Mouse (Mus musculus) hindbrain, embryonic 12.5 days (tissue): ENCODE results near the gene Fbxl22. TPM values are rescaled to one million over a fixed set of nuclear protein-coding genes. Genes with fewer than 3 reads are reported as not detected.
A peak's percentile ranks its signal among the peaks of the same experiment; 100 is the strongest.

Experiments
- ATAC-seq: fragments of 200-750 bp; cut with Nextera tagmentation; 2 replicates; pipeline ENCODE4 v1.8.0; 2017; ENCODE audit warnings: moderate TSS enrichment; ENCODE audit not compliant: low FRiP score
- H3K27ac ChIP-seq: fragments of 300-500 bp; sonication (generic); 2 replicates; pipeline ENCODE4 v1.5.1; 2016; ENCODE audit warnings: mild to moderate bottlenecking
- H3K27me3 ChIP-seq: fragments of 300-500 bp; sonication (generic); 2 replicates; pipeline ENCODE4 v1.6.1; 2016; ENCODE audit warnings: mild to moderate bottlenecking
- H3K36me3 ChIP-seq: fragments of 300-500 bp; sonication (generic); 2 replicates; pipeline ENCODE4 v1.6.1; 2016; ENCODE audit warnings: mild to moderate bottlenecking
- H3K4me1 ChIP-seq: fragments of 300-500 bp; sonication (generic); 2 replicates; pipeline ENCODE4 v1.6.1; 2016
- H3K4me2 ChIP-seq: fragments of 300-500 bp; sonication (generic); replicated peaks from 2 replicates; pipeline ENCODE4 v1.6.1; 2016; ENCODE audit warnings: mild to moderate bottlenecking
- H3K4me3 ChIP-seq: fragments of 300-500 bp; sonication (generic); 2 replicates; pipeline ENCODE4 v1.5.1; 2016; ENCODE audit warnings: mild to moderate bottlenecking
- H3K9ac ChIP-seq: fragments of 300-500 bp; sonication (generic); 2 replicates; pipeline ENCODE4 v1.6.1; 2016; ENCODE audit warnings: mild to moderate bottlenecking, moderate library complexity
- H3K9me3 ChIP-seq: fragments of 300-500 bp; sonication (generic); replicated peaks from 2 replicates; pipeline ENCODE4 v1.6.1; 2016; ENCODE audit warnings: mild to moderate bottlenecking
- WGBS: fragments of 180-500 bp; shearing (Covaris S2); methylation state at CpG from one replicate; pipeline ENCODE4 v1.1.7; 2016; 5-methylcytosine and 5-hydroxymethylcytosine counted together
- polyA plus RNA-seq: library from polyadenylated mRNA; unstranded; fragments of >200 nt; fragmentation: Nextera tagmentation; extraction: Ambion mirVana; gene quantifications from 2 replicates; pipeline ENCODE4 v1.2.1, GENCODE M21; 2016

Gene Fbxl22
- polyA plus RNA-seq, 1 experiment from 2014 or later: 1.9 TPM

- no peaks in the 10 kb centered on the region for H3K27me3 ChIP-seq
- H3K4me1 ChIP-seq: 0 out of 2 replicates have a peak, but pooled peaks cover 2% of the 10 kb centered on the region
- no peak overlapping the region for H3K9ac ChIP-seq
- no peak overlapping the region for H3K4me3 ChIP-seq
- no peak overlapping the region for H3K27ac ChIP-seq
- H3K36me3 ChIP-seq: peaks cover 62% of the 10 kb centered on the region
- H3K9me3 ChIP-seq: no peaks in the 10 kb centered on the region
- 90% methylated on average over 6 of the region's 6 CpGs for WGBS
- H3K4me2 ChIP-seq: no peak overlapping the region
- no peak for ATAC-seq
Measured at GRCm38 (mm10) chr9:66516296-66516940, 2.0 kb upstream of the Fbxl22 start.

- H3K36me3 ChIP-seq: peaks cover 58% of the 10 kb centered on the region
Measured at GRCm38 (mm10) chr9:66515680-66516210, 1.4 kb upstream of the Fbxl22 start.

GRCm38 (mm10) chr9:66515115-66515514 lies 722 bp upstream of the Fbxl22 start:
- Histone ChIP-seq H3K27me3 (no peaks in the 10 kb centered on the region), H3K36me3 (peaks cover 53% of the 10 kb centered on the region), H3K4me1 (peaks cover 11% of the 10 kb centered on the region), H3K9me3 (no peaks in the 10 kb centered on the region), H3K9ac (no peak overlapping the region), H3K4me2 (no peak overlapping the region), H3K27ac (no peak overlapping the region), H3K4me3 (no peak overlapping the region)
- WGBS: 92% methylated on average over 2 of the region's 2 CpGs
- ATAC-seq: no peak

More at GRCm38 (mm10) chr9:66515680-66516210, 1.4 kb upstream of the Fbxl22 start:
- no peaks in the 10 kb centered on the region for H3K27me3 ChIP-seq
- peaks cover 5% of the 10 kb centered on the region for H3K4me1 ChIP-seq
- H3K9ac ChIP-seq: no peak overlapping the region
- no peaks in the 10 kb centered on the region for H3K9me3 ChIP-seq
- H3K4me3 ChIP-seq: no peak overlapping the region
- H3K27ac ChIP-seq: no peak overlapping the region
- no peak for ATAC-seq
- H3K4me2 ChIP-seq: no peak overlapping the region
- 91% methylated on average over 10 of the region's 10 CpGs for WGBS

- Histone ChIP-seq H3K27me3 (no peaks in the 10 kb centered on the region), H3K9me3 (no peaks in the 10 kb centered on the region), H3K27ac (peak overlapping the region; percentile 94), H3K9ac (no peak overlapping the region), H3K4me1 (peaks cover 11% of the 10 kb centered on the region), H3K36me3 (peaks cover 55% of the 10 kb centered on the region), H3K4me2 (no peak overlapping the region), H3K4me3 (no peak overlapping the region)
- ATAC-seq: no peak
- WGBS: 88% methylated on average over 4 of the region's 4 CpGs
Measured at GRCm38 (mm10) chr9:66513661-66514255, 635 bp downstream of the Fbxl22 start.

GRCm38 (mm10) chr9:66513150-66513549 lies 1.2 kb downstream of the Fbxl22 start:
- Histone ChIP-seq H3K27me3 (no peaks in the 10 kb centered on the region), H3K4me1 (peaks cover 11% of the 10 kb centered on the region), H3K4me3 (no peak overlapping the region), H3K27ac (peak overlapping the region; percentile 94), H3K36me3 (peaks cover 54% of the 10 kb centered on the region), H3K4me2 (no peak overlapping the region), H3K9ac (no peak overlapping the region), H3K9me3 (no peaks in the 10 kb centered on the region)
- no peak for ATAC-seq

GRCm38 (mm10) chr9:66512351-66512671 lies 2.1 kb downstream of the Fbxl22 start:
- peak overlapping the region; percentile 49 for H3K4me3 ChIP-seq
- H3K27ac ChIP-seq: peak overlapping the region; percentile 94
- H3K27me3 ChIP-seq: no peaks in the 10 kb centered on the region
- WGBS: 0% methylated on average over 8 of the region's 8 CpGs
- H3K4me1 ChIP-seq: peaks cover 11% of the 10 kb centered on the region
- H3K4me2 ChIP-seq: peak overlapping the region; percentile 67
- H3K9ac ChIP-seq: peak overlapping the region; percentile 63
- ATAC-seq: peak; percentile 89
- peaks cover 53% of the 10 kb centered on the region for H3K36me3 ChIP-seq
- no peaks in the 10 kb centered on the region for H3K9me3 ChIP-seq

GRCm38 (mm10) chr9:66511580-66512350 lies 2.6 kb downstream of the Fbxl22 start:
- peak; percentile 89 for ATAC-seq
- Histone ChIP-seq H3K9ac (peak overlapping the region; percentile 63), H3K4me3 (peak overlapping the region; percentile 49), H3K36me3 (peaks cover 48% of the 10 kb centered on the region), H3K4me2 (peak overlapping the region; percentile 67), H3K4me1 (peaks cover 11% of the 10 kb centered on the region), H3K9me3 (no peaks in the 10 kb centered on the region), H3K27me3 (no peaks in the 10 kb centered on the region), H3K27ac (peak overlapping the region; percentile 94)
- under 1% methylated on average over 78 of the region's 78 CpGs for WGBS

- 7% methylated on average over 2 of the region's 2 CpGs for WGBS
- peak overlapping the region; percentile 94 for H3K27ac ChIP-seq
- H3K4me1 ChIP-seq: peaks cover 17% of the 10 kb centered on the region
- no peak for ATAC-seq
- H3K27me3 ChIP-seq: no peaks in the 10 kb centered on the region
- H3K9me3 ChIP-seq: no peaks in the 10 kb centered on the region
- H3K9ac ChIP-seq: peak overlapping the region; percentile 63
- H3K4me3 ChIP-seq: peak overlapping the region; percentile 49
- peak overlapping the region; percentile 67 for H3K4me2 ChIP-seq
- peaks cover 40% of the 10 kb centered on the region for H3K36me3 ChIP-seq
Measured at GRCm38 (mm10) chr9:66510944-66511343, 3.4 kb downstream of the Fbxl22 start.

GRCm38 (mm10) chr9:66510351-66510841 lies 4.0 kb downstream of the Fbxl22 start:
- ATAC-seq: no peak
- H3K36me3 ChIP-seq: peaks cover 38% of the 10 kb centered on the region
- H3K9me3 ChIP-seq: no peaks in the 10 kb centered on the region
- peak overlapping the region; percentile 67 for H3K4me2 ChIP-seq
- peak overlapping the region; percentile 94 for H3K27ac ChIP-seq
- 74% methylated on average over 7 of the region's 7 CpGs for WGBS
- no peak overlapping the region for H3K4me3 ChIP-seq
- peak overlapping the region; percentile 63; the same call in 1 of the 2 replicates for H3K9ac ChIP-seq
- H3K27me3 ChIP-seq: no peaks in the 10 kb centered on the region
- H3K4me1 ChIP-seq: peaks cover 21% of the 10 kb centered on the region

GRCm38 (mm10) chr9:66508890-66509399 lies 5.4 kb downstream of the Fbxl22 start:
- H3K36me3 ChIP-seq: peaks cover 42% of the 10 kb centered on the region

GRCm38 (mm10) chr9:66507684-66508083 lies 6.7 kb downstream of the Fbxl22 start:
- 74% methylated on average over 3 of the region's 3 CpGs for WGBS
- H3K36me3 ChIP-seq: peaks cover 41% of the 10 kb centered on the region
- no peaks in the 10 kb centered on the region for H3K27me3 ChIP-seq
- no peak overlapping the region for H3K4me3 ChIP-seq
- no peaks in the 10 kb centered on the region for H3K9me3 ChIP-seq
- H3K9ac ChIP-seq: no peak overlapping the region
- no peak for ATAC-seq
- peaks cover 31% of the 10 kb centered on the region for H3K4me1 ChIP-seq
- no peak overlapping the region for H3K27ac ChIP-seq
- no peak overlapping the region for H3K4me2 ChIP-seq

More at GRCm38 (mm10) chr9:66508890-66509399, 5.4 kb downstream of the Fbxl22 start:
- no peak overlapping the region for H3K4me2 ChIP-seq
- no peaks in the 10 kb centered on the region for H3K9me3 ChIP-seq
- H3K4me3 ChIP-seq: no peak overlapping the region
- WGBS: 75% methylated on average over 4 of the region's 4 CpGs
- H3K27me3 ChIP-seq: no peaks in the 10 kb centered on the region
- no peak for ATAC-seq
- H3K27ac ChIP-seq: no peak overlapping the region
- H3K9ac ChIP-seq: no peak overlapping the region
- H3K4me1 ChIP-seq: peaks cover 31% of the 10 kb centered on the region

- H3K36me3 ChIP-seq: peaks cover 53% of the 10 kb centered on the region
- H3K9ac ChIP-seq: no peak overlapping the region
- no peak overlapping the region for H3K4me3 ChIP-seq
- H3K9me3 ChIP-seq: no peaks in the 10 kb centered on the region
- peak overlapping the region; percentile 79 for H3K27ac ChIP-seq
- H3K4me1 ChIP-seq: peaks cover 31% of the 10 kb centered on the region
- no peak overlapping the region for H3K4me2 ChIP-seq
- no peaks in the 10 kb centered on the region for H3K27me3 ChIP-seq
- ATAC-seq: no peak
Measured at GRCm38 (mm10) chr9:66506424-66506823, 8.0 kb downstream of the Fbxl22 start.
